Mouse (Mus musculus): ENCODE measurements around the gene Plekhj1. TPM values are rescaled to one million over a fixed set of nuclear protein-coding genes. Genes with fewer than 3 reads are reported as not detected.

Plekhj1 gene
- total RNA-seq, 2 experiments from 2014 or later, result 18.9 to 81.7 TPM

DNA sequence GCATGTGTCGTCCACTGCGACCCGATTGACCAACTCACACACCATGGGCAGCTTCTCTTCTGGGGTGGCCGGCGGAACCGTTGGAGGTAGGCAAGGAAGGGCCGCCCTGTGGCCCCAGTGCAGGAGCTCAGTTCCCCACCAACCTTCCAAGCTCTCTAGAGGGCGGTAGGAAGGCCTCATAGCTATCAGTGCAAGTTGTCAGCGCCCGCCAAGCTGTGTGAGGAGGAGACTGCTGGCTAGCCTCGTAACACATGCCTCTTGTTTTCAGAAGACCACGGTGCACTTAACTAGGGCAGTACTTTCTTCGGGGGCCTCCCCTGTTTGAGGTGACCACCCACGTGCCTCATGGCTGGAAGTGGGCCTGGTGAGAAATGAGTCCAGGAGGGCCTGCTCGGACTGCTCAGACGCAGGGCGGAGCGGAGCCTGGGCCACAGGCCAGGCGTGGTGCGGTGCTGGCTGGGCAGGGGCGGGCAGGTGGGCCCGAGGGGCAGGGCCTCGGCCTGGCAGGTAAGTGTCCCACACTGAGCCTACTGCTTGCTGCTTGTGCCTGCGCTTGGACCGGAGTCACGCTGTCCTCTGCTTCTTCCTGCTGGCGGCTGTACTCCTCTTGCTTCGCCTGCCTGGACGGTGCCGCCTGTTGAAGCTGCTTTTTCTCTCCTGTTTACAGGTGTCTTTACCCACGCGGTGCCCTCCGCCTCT, 6.8 kb downstream of the Plekhj1 start:
- ATAC-seq (replicated peaks; ENCODE audit: low FRiP score, poor library complexity, severe bottlenecking), result no peak

DNA sequence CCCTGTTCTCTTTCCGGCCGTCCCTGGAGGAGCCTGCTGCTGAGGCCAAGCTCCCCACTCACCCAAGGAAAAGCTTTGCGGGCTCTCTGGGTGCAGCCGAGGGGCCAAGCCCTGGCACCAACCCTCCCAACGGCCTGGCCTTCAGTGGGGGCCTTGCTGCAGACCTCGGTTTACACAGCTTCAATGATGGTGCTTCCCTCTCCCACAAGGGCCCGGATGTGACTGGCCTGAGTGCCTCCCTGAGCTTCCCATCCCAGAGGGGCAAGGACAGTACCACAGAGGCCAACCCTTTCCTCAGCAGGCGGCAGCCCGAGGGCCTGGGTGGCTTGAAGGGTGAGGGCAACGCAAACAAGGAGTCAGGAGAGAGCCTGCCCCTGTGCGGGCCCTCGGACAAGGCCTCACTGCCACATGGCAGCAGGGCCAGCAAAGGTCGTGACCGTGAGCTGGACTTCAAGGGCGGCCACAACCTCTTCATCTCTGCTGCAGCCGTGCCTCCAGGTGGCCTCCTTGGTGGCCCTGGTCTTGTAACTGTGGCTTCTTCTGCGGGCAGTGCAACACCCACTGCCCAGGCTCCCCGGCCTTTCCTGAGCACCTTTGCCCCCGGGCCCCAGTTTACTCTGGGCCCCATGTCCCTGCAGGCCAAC, 7.5 kb downstream of the Plekhj1 start:
- no peak for ATAC-seq (replicated peaks; ENCODE audit: low FRiP score, poor library complexity, severe bottlenecking)

DNA sequence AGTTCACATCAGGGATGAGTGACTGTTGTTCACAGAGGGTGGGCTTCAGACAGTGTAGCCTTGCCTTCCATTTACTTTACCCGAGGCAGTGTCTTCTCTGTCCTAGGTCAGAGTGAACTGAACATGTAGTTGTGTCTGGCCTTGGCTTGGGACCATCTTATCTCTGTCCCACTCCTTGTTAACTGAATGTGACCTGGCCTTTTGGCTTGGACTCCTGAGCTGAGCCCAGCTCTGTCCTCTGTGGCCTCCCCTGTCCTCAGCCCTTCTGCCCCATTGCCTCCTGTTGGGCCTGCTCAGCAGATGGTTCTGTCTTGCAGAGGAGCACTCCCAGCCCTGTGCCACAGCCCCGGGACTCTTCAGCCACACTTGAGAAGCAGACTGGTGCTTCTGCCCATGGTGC, 10.9 kb downstream of the Plekhj1 start:
- ATAC-seq (replicated peaks; ENCODE audit: low FRiP score, poor library complexity, severe bottlenecking), result no peak

DNA sequence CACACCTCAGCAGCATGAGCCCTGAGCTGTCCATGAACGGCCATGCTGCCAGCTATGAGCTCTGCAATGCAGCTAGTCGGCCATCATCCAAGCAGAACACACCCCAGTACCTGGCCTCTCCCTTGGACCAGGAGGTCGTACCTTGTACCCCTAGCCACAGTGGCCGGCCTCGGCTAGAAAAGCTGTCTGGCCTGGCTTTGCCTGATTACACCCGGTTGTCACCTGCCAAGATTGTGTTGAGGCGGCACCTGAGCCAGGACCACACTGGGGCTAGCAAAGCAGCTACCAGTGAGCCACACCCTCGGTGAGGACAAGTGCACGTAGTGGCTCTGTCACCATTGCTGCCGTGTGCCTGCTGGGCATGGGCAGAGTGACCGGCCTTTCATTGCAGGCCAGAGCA, 12.5 kb downstream of the Plekhj1 start:
- ATAC-seq (replicated peaks; ENCODE audit: low FRiP score, poor library complexity, severe bottlenecking), result no peak

DNA sequence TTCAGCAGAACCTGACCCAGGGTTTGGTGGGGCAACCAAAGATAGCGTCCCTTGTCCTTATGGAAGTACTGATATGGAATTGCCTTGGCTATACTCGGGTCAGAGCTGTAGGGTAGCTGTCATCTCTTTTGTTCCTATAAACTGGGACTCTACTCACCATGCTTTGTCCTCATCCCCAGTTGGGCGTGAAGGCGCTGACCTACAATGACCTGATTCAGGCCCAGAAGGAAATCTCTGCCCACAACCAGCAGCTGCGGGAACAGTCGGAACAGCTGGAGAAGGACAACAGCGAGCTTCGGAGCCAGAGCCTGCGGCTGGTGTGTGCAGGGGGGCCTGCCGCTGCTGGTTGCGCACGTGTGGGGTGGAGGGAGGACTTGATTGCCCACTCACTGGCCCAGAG, 13.6 kb downstream of the Plekhj1 start:
- ATAC-seq (replicated peaks; ENCODE audit: low FRiP score, poor library complexity, severe bottlenecking), result no peak

DNA sequence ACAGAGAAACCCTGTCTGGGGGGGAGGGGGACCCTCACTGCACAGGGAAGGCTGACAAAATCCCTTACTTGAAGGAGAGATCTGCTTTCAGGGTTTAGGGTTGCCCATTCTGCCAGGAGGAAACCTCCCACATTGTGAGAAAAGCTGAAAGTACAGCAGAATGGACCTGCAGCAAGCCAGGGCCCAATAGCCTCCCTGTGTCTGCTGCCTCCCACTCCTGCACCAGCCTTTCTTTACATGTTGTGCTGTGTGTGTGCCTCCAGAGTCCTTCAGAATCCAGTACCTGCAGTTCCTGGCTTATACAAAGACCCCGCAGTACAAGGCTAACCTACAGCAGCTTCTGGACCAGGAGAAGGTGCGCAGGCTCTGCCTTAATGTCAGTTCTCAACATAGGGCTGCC, 14.1 kb downstream of the Plekhj1 start:
- no peak for ATAC-seq (replicated peaks; ENCODE audit: low FRiP score, poor library complexity, severe bottlenecking)

DNA sequence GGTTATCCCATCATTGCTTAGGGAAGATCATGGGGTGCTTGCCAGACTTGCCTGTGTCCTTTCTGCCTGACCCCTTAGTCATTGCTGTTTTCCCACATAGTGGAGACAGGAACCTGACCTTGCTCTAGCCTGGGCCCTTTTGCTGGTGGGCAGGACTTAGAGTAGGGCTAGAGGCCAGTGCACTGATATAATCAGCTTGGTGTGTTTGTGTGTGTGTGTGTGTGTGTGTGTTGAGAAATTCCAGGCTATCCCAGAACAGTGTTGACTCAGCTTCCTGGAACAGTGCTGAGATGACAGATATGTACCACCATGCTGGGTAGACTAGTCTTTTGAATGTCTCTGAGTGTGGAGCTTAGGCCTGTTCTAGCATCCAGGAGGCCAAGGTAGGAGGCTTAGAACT, 18.9 kb downstream of the Plekhj1 start:
- no peak for ATAC-seq (replicated peaks; ENCODE audit: low FRiP score, poor library complexity, severe bottlenecking)

DNA sequence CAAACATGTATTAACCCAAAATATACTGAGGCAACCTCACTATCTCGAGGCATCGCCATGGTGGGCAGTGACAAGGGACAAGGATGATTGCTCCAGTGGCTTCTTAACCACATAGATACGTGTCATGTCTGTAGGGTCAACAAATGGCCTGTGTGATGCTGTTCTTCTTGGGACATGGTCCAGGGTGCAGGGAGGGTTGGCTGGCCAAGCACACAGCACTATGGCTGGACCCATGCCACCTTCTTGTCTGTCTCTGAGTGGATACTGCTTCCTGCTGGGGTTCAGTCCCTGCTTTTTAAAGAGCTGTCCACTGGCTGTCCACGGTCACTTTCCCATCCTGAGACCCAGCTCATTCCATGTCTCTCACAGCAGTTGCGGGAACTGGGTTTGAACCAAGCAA, 21.3 kb downstream of the Plekhj1 start:
- no peak for ATAC-seq (replicated peaks; ENCODE audit: low FRiP score, poor library complexity, severe bottlenecking)

DNA sequence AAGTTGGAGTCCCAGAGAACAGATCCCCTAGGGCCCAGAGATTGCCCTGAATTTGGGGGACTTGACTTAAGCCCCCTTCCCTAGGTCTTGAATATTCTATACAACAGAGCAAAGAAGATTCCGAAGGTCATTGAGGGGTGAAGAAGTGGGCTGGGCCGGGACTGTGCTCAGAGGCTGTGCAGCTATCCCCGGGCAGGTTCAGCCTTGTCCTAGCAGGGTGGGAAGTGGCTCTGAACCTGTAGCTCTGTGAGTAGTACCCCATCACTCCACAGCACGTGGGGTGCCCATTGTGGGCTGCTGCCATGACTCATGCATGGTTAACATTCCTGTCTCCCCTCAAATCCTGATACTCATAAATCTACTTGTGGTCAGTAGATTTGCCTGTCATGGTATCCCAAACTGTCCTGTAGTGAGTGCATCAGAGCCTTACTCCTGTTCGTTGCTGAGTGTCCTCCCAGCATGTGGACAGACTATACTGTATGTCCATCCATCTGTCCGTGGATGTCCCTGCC, 22.0 kb downstream of the Plekhj1 start:
- ATAC-seq (replicated peaks; ENCODE audit: low FRiP score, poor library complexity, severe bottlenecking), result no peak

DNA sequence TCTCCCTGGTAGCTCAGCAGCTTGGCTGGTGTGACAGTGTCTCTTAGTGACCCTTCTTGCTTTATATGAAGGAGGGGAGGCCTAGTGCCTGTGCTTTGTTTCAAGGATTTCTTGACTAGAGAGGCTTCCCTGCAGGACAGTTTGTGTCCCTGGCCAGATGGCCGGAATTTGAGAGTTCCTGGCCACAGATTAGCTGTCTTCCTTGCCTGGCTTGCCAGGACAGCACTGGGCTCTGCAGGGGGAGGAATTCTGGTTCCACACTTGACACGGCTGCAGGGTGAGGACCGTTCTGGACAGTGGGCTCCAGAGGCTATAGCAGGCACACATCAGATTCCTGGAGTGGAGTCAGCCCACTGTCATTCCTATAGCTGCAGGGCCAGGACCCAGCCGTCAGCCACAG, 22.7 kb downstream of the Plekhj1 start:
- no peak for ATAC-seq (replicated peaks; ENCODE audit: low FRiP score, poor library complexity, severe bottlenecking)

DNA sequence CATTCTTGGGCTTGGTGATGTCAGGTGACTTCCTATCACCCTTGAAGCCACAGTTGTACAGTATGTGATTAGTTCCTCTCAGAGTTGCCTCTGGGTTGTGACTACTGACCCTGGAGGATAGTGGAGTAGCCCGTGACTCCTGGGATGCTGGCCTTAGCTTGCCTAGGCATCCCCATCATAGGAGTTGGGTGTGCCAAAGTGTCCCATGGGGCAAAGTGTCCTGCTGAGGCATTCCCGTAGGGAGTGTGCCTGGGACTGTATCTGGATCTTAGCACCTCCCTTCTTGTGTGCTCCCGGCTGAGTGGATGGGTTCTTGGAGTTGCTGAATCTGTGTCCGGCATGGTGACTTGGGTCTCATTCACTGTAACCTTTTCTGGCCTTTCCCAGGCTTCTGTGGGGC, 23.4 kb downstream of the Plekhj1 start:
- ATAC-seq (replicated peaks; ENCODE audit: low FRiP score, poor library complexity, severe bottlenecking), result no peak

DNA sequence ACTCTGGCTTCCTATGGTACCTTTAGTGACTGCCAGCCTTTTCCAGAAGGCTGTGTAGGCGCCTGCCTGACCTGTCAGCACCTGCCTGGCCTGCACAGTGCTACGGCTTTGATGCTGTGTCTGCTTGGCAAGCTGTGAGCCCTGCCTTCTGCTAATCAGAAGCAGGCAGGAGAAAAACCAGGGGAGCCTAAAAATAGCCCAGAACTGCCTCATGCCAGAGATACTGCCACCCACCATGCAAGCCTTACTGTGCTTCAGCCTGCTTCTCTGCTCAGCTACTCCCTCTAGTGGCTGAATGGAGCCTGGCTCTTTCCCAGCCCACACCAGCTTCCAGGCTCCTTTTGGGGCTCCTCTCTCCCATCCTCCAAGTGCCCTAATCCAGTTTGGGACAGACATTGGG, 23.9 kb downstream of the Plekhj1 start:
- ATAC-seq (replicated peaks; ENCODE audit: low FRiP score, poor library complexity, severe bottlenecking), result peak; percentile 78

DNA sequence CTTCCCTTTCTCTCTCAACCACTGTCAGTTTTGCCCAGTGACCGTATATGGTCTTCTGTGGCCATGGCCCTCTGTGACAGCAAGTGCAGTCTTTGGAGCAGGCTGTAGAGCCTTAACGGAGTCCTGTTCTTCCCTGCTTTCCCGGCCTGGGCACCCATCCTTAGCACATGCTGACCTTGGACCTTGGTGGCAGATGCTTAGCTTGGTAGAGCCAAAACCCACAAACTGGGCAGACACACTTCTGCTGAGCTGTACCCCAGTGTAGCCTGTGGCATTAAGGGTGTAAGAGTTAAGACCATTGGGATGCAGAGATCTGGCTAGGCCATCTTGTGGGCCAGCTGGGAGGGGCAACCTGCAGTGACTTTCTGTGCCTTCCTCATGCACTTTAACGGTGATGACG, 24.6 kb downstream of the Plekhj1 start:
- no peak for ATAC-seq (replicated peaks; ENCODE audit: low FRiP score, poor library complexity, severe bottlenecking)

DNA sequence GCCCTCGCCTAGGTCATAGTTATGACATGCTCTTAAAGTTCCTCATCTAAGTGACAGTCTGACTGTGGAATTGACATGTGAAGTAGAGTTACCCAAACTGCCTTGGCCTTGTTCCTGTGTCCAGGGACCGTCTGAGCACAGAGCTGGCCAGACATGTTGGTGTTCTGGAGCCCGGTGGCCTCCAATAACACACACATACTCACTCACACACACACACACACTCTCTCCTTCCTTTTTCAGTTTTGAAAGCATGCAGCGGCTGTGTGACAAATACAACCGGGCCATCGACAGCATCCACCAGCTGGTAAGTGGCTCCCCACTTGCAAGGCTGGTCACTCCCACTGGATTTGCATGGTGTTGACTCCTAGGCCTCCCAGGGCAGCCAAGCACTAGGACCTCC, 30.1 kb downstream of the Plekhj1 start:
- no peak for ATAC-seq (replicated peaks; ENCODE audit: low FRiP score, poor library complexity, severe bottlenecking)

DNA sequence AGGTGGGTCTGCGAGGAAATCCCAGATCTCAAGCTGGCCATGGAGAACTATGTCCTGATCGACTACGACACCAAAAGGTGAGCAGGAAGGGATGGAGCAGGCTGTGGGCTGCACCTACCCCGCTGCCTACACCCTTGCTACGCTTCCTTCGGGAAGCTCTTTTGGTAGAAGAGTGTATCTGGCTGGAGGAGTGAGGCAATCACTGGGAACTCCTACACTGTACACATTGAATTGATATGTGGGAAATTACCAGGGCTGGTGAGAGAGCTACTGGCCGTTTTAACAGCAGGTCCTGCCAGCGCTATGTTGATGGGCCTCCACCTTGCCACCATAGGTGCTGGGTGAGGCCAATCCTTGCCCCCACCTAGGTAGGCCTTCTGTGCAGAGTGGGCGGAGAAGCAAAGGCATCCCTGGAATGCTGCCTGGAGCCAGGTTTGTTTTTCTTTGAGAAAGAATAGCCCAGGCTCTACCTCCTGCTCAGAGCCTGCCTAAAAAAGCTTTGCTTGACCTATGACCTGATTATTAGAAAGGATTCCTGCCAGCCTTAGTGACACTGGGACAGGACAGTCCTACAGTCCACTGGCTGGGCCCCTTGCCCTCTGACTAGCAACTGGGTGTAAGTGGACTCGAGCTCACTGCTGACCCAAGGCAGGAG, 32.1 kb downstream of the Plekhj1 start:
- ATAC-seq (replicated peaks; ENCODE audit: low FRiP score, poor library complexity, severe bottlenecking), result no peak

DNA sequence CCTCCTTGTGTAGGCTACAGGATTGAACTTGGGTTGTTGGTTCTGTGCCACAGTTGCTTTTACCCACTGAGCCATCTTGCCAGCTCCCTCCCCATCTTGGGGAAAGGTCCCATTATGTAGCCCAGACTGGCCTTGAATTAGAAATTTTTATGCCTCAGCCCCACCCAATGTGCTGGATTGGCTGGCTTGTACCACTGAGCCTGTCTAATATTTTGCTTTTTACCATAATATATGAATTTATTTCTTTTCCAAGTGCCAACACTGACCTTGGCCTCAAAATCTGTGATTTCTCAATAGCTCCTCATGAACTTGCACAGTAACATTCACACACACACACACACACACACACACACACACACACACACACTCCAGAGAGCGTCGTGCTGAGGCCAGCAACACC, 32.7 kb downstream of the Plekhj1 start:
- ATAC-seq (replicated peaks; ENCODE audit: low FRiP score, poor library complexity, severe bottlenecking), result no peak

DNA sequence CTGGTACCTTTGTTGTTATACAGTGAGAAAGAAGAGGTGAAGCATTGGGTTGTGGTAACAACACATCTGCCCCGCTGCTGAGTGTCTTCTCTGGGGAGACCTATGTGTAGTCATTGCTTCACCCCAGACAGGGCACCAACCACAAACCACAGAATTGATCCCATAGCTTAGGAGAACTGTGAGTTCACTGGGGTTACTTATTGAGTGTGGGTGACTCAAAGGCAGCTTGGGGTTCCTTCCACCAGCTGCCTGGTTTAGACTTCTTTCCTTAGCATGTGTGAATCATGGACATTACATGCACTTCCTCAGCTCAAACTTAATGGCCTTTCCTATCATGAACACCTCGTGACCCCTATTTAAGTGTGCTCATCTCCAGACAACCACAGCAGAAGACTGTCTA, 34.9 kb downstream of the Plekhj1 start:
- no peak for ATAC-seq (replicated peaks; ENCODE audit: low FRiP score, poor library complexity, severe bottlenecking)

DNA sequence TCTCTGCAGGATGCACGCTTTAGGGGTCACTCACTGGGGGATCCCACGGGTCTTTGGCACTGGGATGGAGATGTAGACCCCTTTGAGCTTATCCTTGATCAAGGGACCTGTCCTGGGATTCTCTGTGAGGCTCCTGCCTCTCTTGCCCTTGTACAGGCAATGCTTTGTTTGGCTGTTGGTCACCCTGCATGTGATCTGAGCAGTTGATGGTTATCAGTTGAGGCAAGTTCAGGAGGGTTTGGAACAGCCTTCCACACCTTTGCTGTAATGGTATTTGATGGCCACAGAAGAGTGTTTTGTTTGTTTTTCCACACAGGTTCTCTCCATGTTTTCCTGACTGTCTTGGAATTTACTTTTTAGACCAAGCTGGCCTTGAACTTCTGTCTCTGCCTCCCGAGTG, 36.6 kb downstream of the Plekhj1 start:
- no peak for ATAC-seq (replicated peaks; ENCODE audit: low FRiP score, poor library complexity, severe bottlenecking)

DNA sequence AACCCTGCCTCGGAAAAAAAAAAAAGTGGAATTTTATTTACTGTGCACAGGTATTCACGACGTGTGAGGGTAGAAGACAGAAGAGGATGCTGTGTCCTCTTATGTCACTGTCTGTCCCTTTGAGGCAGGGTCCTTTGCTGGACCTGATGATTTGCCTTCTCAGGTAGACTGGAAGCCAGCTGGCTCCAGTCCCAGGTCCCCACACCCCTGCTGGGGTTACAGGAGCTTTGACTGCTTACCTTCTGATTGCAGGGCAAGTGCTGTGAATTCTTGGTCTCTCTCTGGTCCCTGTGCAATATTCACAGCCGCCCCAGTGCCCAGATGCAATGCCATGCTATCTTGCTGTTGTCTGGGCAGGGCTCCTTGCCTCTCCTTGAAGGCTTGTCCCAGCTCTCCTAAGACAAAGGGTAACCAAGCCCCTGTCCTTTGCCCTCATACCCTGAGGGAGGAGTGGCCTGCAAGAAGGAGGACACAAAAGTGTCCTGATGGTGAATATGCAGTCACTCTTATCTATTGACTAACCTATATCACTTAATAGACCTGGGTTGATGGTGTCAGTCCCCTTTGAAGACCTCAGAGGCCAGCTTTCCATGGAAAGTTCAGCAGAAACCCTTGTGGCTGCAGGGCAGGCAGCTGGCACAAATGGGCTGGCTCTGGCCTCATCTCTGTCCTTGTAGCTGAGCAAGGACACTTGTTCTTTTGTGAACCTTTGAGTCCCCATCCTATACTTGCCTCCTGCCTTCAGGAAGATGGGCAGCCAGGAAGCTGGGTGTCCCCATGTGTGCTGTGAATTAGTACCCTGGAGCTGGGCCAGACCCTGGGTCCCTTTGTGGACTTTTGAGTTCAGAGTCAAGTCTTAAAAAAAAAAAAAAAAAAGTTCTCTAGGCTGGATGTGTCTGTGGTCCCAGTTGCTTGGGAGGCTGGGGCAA, 37.6 kb downstream of the Plekhj1 start:
- no peak for ATAC-seq (replicated peaks; ENCODE audit: low FRiP score, poor library complexity, severe bottlenecking)

DNA sequence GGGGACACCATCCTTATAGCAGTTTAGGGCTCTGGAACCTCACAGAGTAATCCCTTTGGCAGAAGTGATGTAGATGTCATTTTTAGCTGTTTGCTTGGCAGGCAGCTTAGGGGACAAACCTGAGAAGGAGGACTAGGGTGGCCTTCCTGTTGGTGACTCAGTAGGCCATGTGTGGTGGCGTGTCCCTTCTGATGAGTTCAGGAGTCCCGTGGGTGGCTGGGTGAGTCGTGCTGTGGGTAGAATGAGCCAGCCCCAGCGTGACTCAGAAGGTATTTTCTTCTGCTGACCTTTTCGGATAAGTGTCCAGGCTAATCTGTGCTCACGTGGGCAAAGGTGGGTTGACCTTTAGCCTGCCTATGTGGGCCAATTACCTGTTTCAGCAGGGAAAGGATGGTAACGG, 39.8 kb downstream of the Plekhj1 start:
- no peak for ATAC-seq (replicated peaks; ENCODE audit: low FRiP score, poor library complexity, severe bottlenecking)
